In the genomic region with DNA sequence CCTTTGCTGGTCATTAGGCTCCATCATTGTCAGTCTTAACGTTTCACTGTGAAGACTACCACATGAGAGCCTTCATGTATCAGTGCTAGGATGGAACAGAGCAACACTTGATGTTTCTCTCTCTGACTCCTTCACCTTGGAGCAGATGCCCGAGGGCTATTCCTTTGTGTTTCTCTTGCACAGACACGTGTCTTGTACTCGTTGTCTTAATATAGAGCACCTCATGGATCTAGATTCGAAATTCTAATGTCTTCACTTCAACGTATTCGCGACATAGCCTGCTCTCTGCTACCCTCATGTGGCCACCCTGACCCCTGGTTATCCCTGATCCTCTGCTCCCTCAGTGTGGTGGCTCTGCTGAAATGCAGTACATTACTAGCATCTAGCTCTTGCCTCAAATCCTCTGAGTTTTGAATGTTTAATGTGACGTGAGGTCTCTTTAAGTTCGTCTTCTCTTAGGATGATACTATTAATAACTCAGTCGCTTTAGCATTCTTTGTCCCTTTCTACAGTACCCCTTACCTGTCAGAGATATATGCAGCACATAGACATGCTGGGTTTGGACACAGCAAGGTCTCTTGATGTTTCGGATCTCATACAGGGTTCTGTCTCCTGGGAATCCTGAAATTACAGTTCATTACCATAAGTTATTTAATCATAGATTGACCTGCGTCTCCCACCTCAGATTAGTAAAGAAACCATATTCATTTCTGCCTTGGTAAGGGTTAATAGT, we compare ENCODE assay signal across 7 mouse cellular contexts. TPM values are rescaled to one million over a fixed set of nuclear protein-coding genes. Genes with fewer than 3 reads are reported as not detected.
DNase-seq lines count a peak whose midpoint lies in the region; ATAC-seq and TF ChIP-seq lines count a peak whose summit lies in the region.

No protein-coding gene starts in this region.

- no peaks in the 10 kb centered on the region for H3K36me3 ChIP-seq in embryonic facial prominence, embryonic 14.5 days (ENCODE audit: control insufficient read depth, insufficient read depth, low read length)
- no peaks in the 10 kb centered on the region for H3K36me3 ChIP-seq in lung, postnatal 0 days (ENCODE audit: insufficient read depth, low read length)

- no peaks in the 10 kb centered on the region for H3K9me3 ChIP-seq in embryonic facial prominence, embryonic 14.5 days (ENCODE audit: control insufficient read depth, low read length)
- no peaks in the 10 kb centered on the region for H3K9me3 ChIP-seq in lung, postnatal 0 days (ENCODE audit: low read length)

- peak; percentile 75 for ATAC-seq in embryonic facial prominence, embryonic 14.5 days (ENCODE audit: low read depth)
- ATAC-seq in lung, postnatal 0 days, result no peak

- 22% methylated on average over 13 of the region's 13 CpGs for WGBS in bone marrow, adult 2 months
- WGBS in embryonic facial prominence, embryonic 14.5 days, result 30% methylated on average over 13 of the region's 13 CpGs
- WGBS in lung, postnatal 0 days, result 33% methylated on average over 13 of the region's 13 CpGs

- no peak overlapping the region for H3K4me3 ChIP-seq in bone marrow, adult 2 months (replicated peaks; ENCODE audit: control insufficient read depth, low read depth, low read length)
- no peak overlapping the region for H3K4me3 ChIP-seq in embryonic facial prominence, embryonic 14.5 days (ENCODE audit: low read depth, low read length)
- H3K4me3 ChIP-seq in lung, postnatal 0 days (ENCODE audit: low read depth, low read length), result no peak overlapping the region

- TF ChIP-seq CTCF in bone marrow, adult 2 months (IDR thresholded peaks at IDR 0.05; ENCODE audit: control insufficient read depth, insufficient read depth, low read length), result peak; percentile 75
- TF ChIP-seq CTCF in lung, postnatal 0 days (IDR thresholded peaks at IDR 0.05), result peak; percentile 79

- H3K9ac ChIP-seq in embryonic facial prominence, embryonic 14.5 days (ENCODE audit: low read depth, low read length), result no peak overlapping the region
- H3K9ac ChIP-seq in lung, postnatal 0 days (replicated peaks; ENCODE audit: low read depth), result no peak overlapping the region

- peak; percentile 73 for DNase-seq in MN1 (ENCODE audit: low spot score)
- peak; percentile 46 for DNase-seq in embryonic facial prominence, embryonic 14.5 days (ENCODE audit: low spot score)
- DNase-seq in heart, postnatal 14 days, result peak; percentile 37 to 70
- DNase-seq in layer of hippocampus, adult 9-11 months, result peak; percentile 65
- peak; percentile 25 for DNase-seq in lung, postnatal 0 days (ENCODE audit: low spot score)
- DNase-seq in retina, embryonic 14.5 days (ENCODE audit: low spot score), result peak; percentile 77

- H3K4me1 ChIP-seq in bone marrow, adult 2 months (ENCODE audit: control insufficient read depth, insufficient read depth, low read length), result no peaks in the 10 kb centered on the region
- no peaks in the 10 kb centered on the region for H3K4me1 ChIP-seq in embryonic facial prominence, embryonic 14.5 days (ENCODE audit: control insufficient read depth, insufficient read depth, low read length)
- H3K4me1 ChIP-seq in lung, postnatal 0 days (ENCODE audit: insufficient read depth, low read depth, low read length), result no peaks in the 10 kb centered on the region

- H3K4me2 ChIP-seq in embryonic facial prominence, embryonic 14.5 days (ENCODE audit: low read depth, low read length), result no peak overlapping the region
- H3K4me2 ChIP-seq in lung, postnatal 0 days (replicated peaks; ENCODE audit: low read depth, low read length), result no peak overlapping the region

- no peak for TF ChIP-seq EP300 in lung, postnatal 0 days (IDR thresholded peaks at IDR 0.05)

- intact Hi-C loops in heart, postnatal 14 days (cut with DNase I), result loop anchor here (2.0 to 5.0 kb wide), 2 partner anchors 39 to 55 kb away; no protein-coding TSS in a partner anchor

- no peaks in the 10 kb centered on the region for H3K27me3 ChIP-seq in embryonic facial prominence, embryonic 14.5 days (replicated peaks; ENCODE audit: control insufficient read depth, insufficient read depth, low read length)
- H3K27me3 ChIP-seq in lung, postnatal 0 days (replicated peaks; ENCODE audit: insufficient read depth, low read length), result no peaks in the 10 kb centered on the region

- no peak for TF ChIP-seq POLR2A in bone marrow, adult 2 months (IDR thresholded peaks at IDR 0.05; ENCODE audit: borderline replicate concordance, control insufficient read depth, low read depth, low read length)

- no peak overlapping the region for H3K27ac ChIP-seq in bone marrow, adult 2 months (ENCODE audit: control insufficient read depth, insufficient read depth, low read depth, low read length, poor library complexity)
- H3K27ac ChIP-seq in embryonic facial prominence, embryonic 14.5 days (replicated peaks; ENCODE audit: low read depth, low read length), result no peak overlapping the region
- no peak overlapping the region for H3K27ac ChIP-seq in lung, postnatal 0 days (ENCODE audit: low read length)

RNA-seq across cellular contexts. Expression of gene Cadm3, which starts 10.1 kb away (rescaled TPM):
- polyA plus RNA-seq in bone marrow, adult 2 months (2011; ENCODE audit: insufficient read depth, insufficient read length, low replicate concordance, missing spikeins), result 1.7 TPM in 1 of 2 replicates, not detected in the other
- polyA plus RNA-seq in embryonic facial prominence, embryonic 14.5 days (2014; fragmentation: Nextera tagmentation; extraction: Ambion mirVana), result 11.6 and 12.3 TPM in 2 replicates
- total RNA-seq in heart, postnatal 14 days (2021), result 1 to 10 TPM; 3.1 to 3.2 TPM
- 0.26 and 0.39 TPM in 2 replicates for polyA plus RNA-seq in lung, postnatal 0 days (2015; fragmentation: Nextera tagmentation; extraction: Ambion mirVana)

RNA-seq across cellular contexts. Expression of gene Aim2, which starts 26.9 kb away (rescaled TPM):
- 13.1 and 29.2 TPM in 2 replicates for polyA plus RNA-seq in bone marrow, adult 2 months (2011; ENCODE audit: insufficient read depth, insufficient read length, low replicate concordance, missing spikeins)
- 0.53 and 1.3 TPM in 2 replicates for polyA plus RNA-seq in embryonic facial prominence, embryonic 14.5 days (2014; fragmentation: Nextera tagmentation; extraction: Ambion mirVana)
- total RNA-seq in heart, postnatal 14 days (2021), result 1 to 10 TPM in 1 of 2 experiments, under 1 TPM in 1; 0.91 to 1.2 TPM
- 2.1 and 3.4 TPM in 2 replicates for polyA plus RNA-seq in lung, postnatal 0 days (2015; fragmentation: Nextera tagmentation; extraction: Ambion mirVana)

RNA-seq across cellular contexts. Expression of gene Ackr1, which starts 44.0 kb away (rescaled TPM):
- 25.2 and 25.7 TPM in 2 replicates for polyA plus RNA-seq in bone marrow, adult 2 months (2011; ENCODE audit: insufficient read depth, insufficient read length, low replicate concordance, missing spikeins)
- 1.6 and 3.9 TPM in 2 replicates for polyA plus RNA-seq in embryonic facial prominence, embryonic 14.5 days (2014; fragmentation: Nextera tagmentation; extraction: Ambion mirVana)
- total RNA-seq in heart, postnatal 14 days (2021), result 1 to 10 TPM in 1 of 2 experiments, under 1 TPM in 1; 0.83 to 1.3 TPM
- 0.36 and 0.70 TPM in 2 replicates for polyA plus RNA-seq in lung, postnatal 0 days (2015; fragmentation: Nextera tagmentation; extraction: Ambion mirVana)

Comparison
In these comparisons a context has a peak if more than half of its experiments do, and no peak if none do; other contexts are left out.
1. DNase-seq: peak in every context shown above with its lines; median percentile 77 in retina, embryonic 14.5 days; 73 in MN1; 65 in layer of hippocampus, adult 9-11 months; 54 in heart, postnatal 14 days; 46 in embryonic facial prominence, embryonic 14.5 days; 25 in lung, postnatal 0 days.